Mouse (Mus musculus) C2C12 (cell line): ENCODE measurements around the gene Lrrc23.

ENCODE experiments used
- CEBPB ChIP-seq: IDR thresholded peaks from one replicate; pipeline ENCODE4 v1.6.1; 2011; ENCODE audit warnings: low read depth, mild to moderate bottlenecking, control low read depth, moderate library complexity
- CTCF ChIP-seq: IDR thresholded peaks from one replicate; pipeline ENCODE4 v1.5.1; 2011; ENCODE audit not compliant: control insufficient read depth, insufficient read depth, insufficient read length
- FOSL1 ChIP-seq: IDR thresholded peaks from one replicate; pipeline ENCODE4 v1.8.0; 2011; ENCODE audit warnings: mild to moderate bottlenecking, low read length; ENCODE audit not compliant: poor library complexity, insufficient read depth, severe bottlenecking
- MAX ChIP-seq: IDR thresholded peaks from one replicate; pipeline ENCODE4 v1.6.1; 2011; ENCODE audit warnings: mild to moderate bottlenecking, control low read depth
- MYOD1 ChIP-seq: IDR thresholded peaks from one replicate; pipeline ENCODE4 v1.6.1; 2011; ENCODE audit warnings: low read depth; ENCODE audit not compliant: control insufficient read depth, insufficient read length
- MYOG ChIP-seq: IDR thresholded peaks from one replicate; pipeline ENCODE4 v1.6.1; 2011; ENCODE audit not compliant: control insufficient read depth, insufficient read length; ENCODE audit errors: extremely low read depth
- USF1 ChIP-seq: IDR thresholded peaks from one replicate; pipeline ENCODE4 v1.6.1; 2011; ENCODE audit warnings: low read depth, mild to moderate bottlenecking, control low read depth, moderate library complexity

- TF ChIP-seq CTCF (no peak), USF1 (no peak), MYOG (no peak), FOSL1 (no peak), MAX (no peak), MYOD1 (no peak), CEBPB (no peak)
Observed at GRCm38 (mm10) chr6:124817125-124817524, 37.6 kb upstream of the Lrrc23 start.
